Comparison of ENCODE assay signal across 20 mouse cellular contexts in the genomic region with DNA sequence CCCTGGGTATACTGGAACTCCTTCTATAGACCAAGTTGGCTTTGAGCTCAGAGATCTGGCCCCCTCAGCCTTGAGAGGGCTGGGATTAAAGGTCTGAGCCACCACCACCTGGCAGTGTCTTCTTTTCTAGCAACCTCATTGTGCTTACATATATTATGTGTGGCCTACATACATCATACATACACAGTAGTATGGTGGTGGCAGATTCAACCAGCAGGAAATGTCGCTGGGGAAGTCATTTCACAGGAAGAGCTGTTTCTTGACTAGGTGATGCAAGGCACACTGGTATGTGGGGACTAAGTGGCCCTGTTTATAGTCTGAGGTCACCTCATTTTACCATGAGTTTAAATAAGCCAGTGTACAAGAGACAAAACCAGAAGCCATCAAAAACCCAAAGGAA.
DNase-seq lines count a peak whose midpoint lies in the region; ATAC-seq and TF ChIP-seq lines count a peak whose summit lies in the region.
"Had no signal": no experiment of that assay in that cellular context is flagged by ENCODE, and none has a peak within 500 bp of the region (broad histone marks: within the 10 kb centered on the region; RNA-seq: fewer than 3 reads in every experiment).

No protein-coding gene starts in this region.

- peak; percentile 8 for DNase-seq in forebrain, embryonic 10.5 days (ENCODE audit: extremely low spot score, low spot score)
- DNase-seq in forebrain, embryonic 11.5 days (ENCODE audit: low spot score) = no peak
- DNase-seq in lung, postnatal 0 days (ENCODE audit: low spot score) = no peak
- no peak for DNase-seq in lung, postnatal 25 days (ENCODE audit: low spot score)
- DNase-seq in thymus, postnatal 25 days = peak; percentile 44
- DNase-seq in B cell, adult 2 months = no peak
- DNase-seq in adrenal gland, postnatal 10 days = no peak
- DNase-seq: cerebellum, adult 2 months; gastrocnemius, postnatal 10 days; heart, adult 2 months; kidney, adult 8-10 months; kidney, postnatal 14 days; right cerebral cortex, postnatal 14 days had no signal

- H3K4me1 ChIP-seq in forebrain, embryonic 10.5 days = no peaks in the 10 kb centered on the region
- H3K4me1 ChIP-seq in forebrain, embryonic 11.5 days (replicated peaks; ENCODE audit: control insufficient read depth, insufficient read depth, low read length) = no peaks in the 10 kb centered on the region
- H3K4me1 ChIP-seq in lung, postnatal 0 days (ENCODE audit: insufficient read depth, low read depth, low read length) = no peaks in the 10 kb centered on the region
- H3K4me1 ChIP-seq: forebrain, embryonic 12.5 days; heart, embryonic 15.5 days; limb, embryonic 15.5 days; lung, embryonic 15.5 days; neural tube, embryonic 15.5 days had no signal

- ATAC-seq in forebrain, embryonic 11.5 days (replicated peaks; ENCODE audit: low FRiP score) = no peak
- 0 out of 2 replicates have a peak, but pooled peaks have one; percentile 11 for ATAC-seq in lung, postnatal 0 days
- peak; percentile 56 for ATAC-seq in megakaryocyte, adult 5-6 weeks (ENCODE audit: poor library complexity, severe bottlenecking)
- ATAC-seq: midbrain, embryonic 16.5 days had no signal

- WGBS in forebrain, embryonic 10.5 days = 89% methylated on average over 1 of the region's 1 CpGs
- WGBS in forebrain, embryonic 11.5 days = 85% methylated on average over 1 of the region's 1 CpGs
- WGBS in lung, postnatal 0 days = 71% methylated on average over 1 of the region's 1 CpGs

- no peak overlapping the region for H3K27ac ChIP-seq in forebrain, embryonic 10.5 days
- H3K27ac ChIP-seq in forebrain, embryonic 11.5 days (ENCODE audit: low read depth, low read length) = no peak overlapping the region
- no peak overlapping the region for H3K27ac ChIP-seq in lung, postnatal 0 days (ENCODE audit: low read length)
- H3K27ac ChIP-seq: forebrain, embryonic 12.5 days; heart, adult 2 months; heart, embryonic 15.5 days; limb, embryonic 15.5 days; lung, embryonic 15.5 days; neural tube, embryonic 15.5 days had no signal

- H3K9me3 ChIP-seq in forebrain, embryonic 10.5 days = no peaks in the 10 kb centered on the region
- no peaks in the 10 kb centered on the region for H3K9me3 ChIP-seq in forebrain, embryonic 11.5 days (ENCODE audit: control insufficient read depth, low read length)
- H3K9me3 ChIP-seq in lung, postnatal 0 days (ENCODE audit: low read length) = no peaks in the 10 kb centered on the region
- H3K9me3 ChIP-seq: forebrain, embryonic 12.5 days; heart, embryonic 15.5 days; limb, embryonic 15.5 days; lung, embryonic 15.5 days; neural tube, embryonic 15.5 days had no signal

- no peak overlapping the region for H3K9ac ChIP-seq in forebrain, embryonic 11.5 days (ENCODE audit: low read length)
- no peak overlapping the region for H3K9ac ChIP-seq in lung, postnatal 0 days (replicated peaks; ENCODE audit: low read depth)
- H3K9ac ChIP-seq: forebrain, embryonic 12.5 days; heart, embryonic 15.5 days; limb, embryonic 15.5 days; lung, embryonic 15.5 days; neural tube, embryonic 15.5 days had no signal

- H3K4me2 ChIP-seq in forebrain, embryonic 11.5 days (ENCODE audit: low read depth, low read length, severe bottlenecking) = no peak overlapping the region
- H3K4me2 ChIP-seq in lung, postnatal 0 days (replicated peaks; ENCODE audit: low read depth, low read length) = no peak overlapping the region
- H3K4me2 ChIP-seq: forebrain, embryonic 12.5 days; heart, embryonic 15.5 days; limb, embryonic 15.5 days; lung, embryonic 15.5 days; neural tube, embryonic 15.5 days had no signal

- no peaks in the 10 kb centered on the region for H3K27me3 ChIP-seq in forebrain, embryonic 10.5 days (ENCODE audit: poor library complexity, severe bottlenecking)
- no peaks in the 10 kb centered on the region for H3K27me3 ChIP-seq in forebrain, embryonic 11.5 days (ENCODE audit: control insufficient read depth, insufficient read depth, low read length)
- H3K27me3 ChIP-seq in lung, postnatal 0 days (replicated peaks; ENCODE audit: insufficient read depth, low read length) = no peaks in the 10 kb centered on the region
- H3K27me3 ChIP-seq: forebrain, embryonic 12.5 days; heart, embryonic 15.5 days; limb, embryonic 15.5 days; lung, embryonic 15.5 days; neural tube, embryonic 15.5 days had no signal

- no peak for TF ChIP-seq CTCF in lung, postnatal 0 days (IDR thresholded peaks at IDR 0.05)

- no peak for TF ChIP-seq EP300 in lung, postnatal 0 days (IDR thresholded peaks at IDR 0.05)

- H3K4me3 ChIP-seq in forebrain, embryonic 10.5 days = no peak overlapping the region
- no peak overlapping the region for H3K4me3 ChIP-seq in forebrain, embryonic 11.5 days (ENCODE audit: low read depth, low read length)
- H3K4me3 ChIP-seq in lung, postnatal 0 days (ENCODE audit: low read depth, low read length) = no peak overlapping the region
- H3K4me3 ChIP-seq: forebrain, embryonic 12.5 days; heart, adult 2 months; heart, embryonic 15.5 days; limb, embryonic 15.5 days; lung, embryonic 15.5 days; neural tube, embryonic 15.5 days had no signal

- peaks cover 16% of the 10 kb centered on the region for H3K36me3 ChIP-seq in forebrain, embryonic 10.5 days (replicated peaks)
- H3K36me3 ChIP-seq in forebrain, embryonic 11.5 days (ENCODE audit: control insufficient read depth, insufficient read depth, low read length) = no peaks in the 10 kb centered on the region; the same call in 1 of the 2 replicates
- H3K36me3 ChIP-seq in lung, postnatal 0 days (ENCODE audit: insufficient read depth, low read length) = peaks cover 29% of the 10 kb centered on the region

Comparison
In these comparisons a context has a peak if more than half of its experiments do, and no peak if none do; other contexts are left out.
1. DNase-seq: peak in forebrain, embryonic 10.5 days (single experiment) and thymus, postnatal 25 days (single experiment); none in forebrain, embryonic 11.5 days (single experiment), lung, postnatal 0 days (single experiment), lung, postnatal 25 days (single experiment), B cell, adult 2 months (0 of 2) and adrenal gland, postnatal 10 days (single experiment).